Mouse (Mus musculus): ENCODE results near the gene Dennd5a. TPM values are rescaled to one million over a fixed set of nuclear protein-coding genes. Genes with fewer than 3 reads are reported as not detected.

Gene Dennd5a
- polyA plus RNA-seq, 1 experiment from 2014 or later, result 58.3 TPM

GRCm38 (mm10) chr7:109969542-109969941 lies 9.3 kb upstream of the Dennd5a start:
- Histone ChIP-seq H3K27me3 (replicated peaks; ENCODE audit: control insufficient read depth, insufficient read depth, low read length) (no peaks in the 10 kb centered on the region), H3K9ac (ENCODE audit: low read depth, low read length) (no peak overlapping the region), H3K36me3 (ENCODE audit: control insufficient read depth, insufficient read depth, low read length) (peaks cover 8% of the 10 kb centered on the region), H3K4me2 (ENCODE audit: low read depth, low read length) (no peak overlapping the region), H3K27ac (replicated peaks; ENCODE audit: low read depth, low read length) (peak overlapping the region; percentile 68), H3K4me3 (ENCODE audit: low read depth, low read length) (no peak overlapping the region), H3K4me1 (ENCODE audit: control insufficient read depth, insufficient read depth, low read length) (0 out of 2 replicates have a peak, but pooled peaks cover 3% of the 10 kb centered on the region), H3K9me3 (ENCODE audit: control insufficient read depth, low read length) (no peaks in the 10 kb centered on the region)
- peak; percentile 56 for DNase-seq (ENCODE audit: low spot score)
- ATAC-seq (ENCODE audit: low read depth), result peak; percentile 75

GRCm38 (mm10) chr7:109968924-109969450 lies 8.7 kb upstream of the Dennd5a start:
- Histone ChIP-seq H3K4me1 (ENCODE audit: control insufficient read depth, insufficient read depth, low read length) (0 out of 2 replicates have a peak, but pooled peaks cover 3% of the 10 kb centered on the region), H3K9me3 (ENCODE audit: control insufficient read depth, low read length) (no peaks in the 10 kb centered on the region), H3K9ac (ENCODE audit: low read depth, low read length) (no peak overlapping the region), H3K4me2 (ENCODE audit: low read depth, low read length) (no peak overlapping the region), H3K36me3 (ENCODE audit: control insufficient read depth, insufficient read depth, low read length) (peaks cover 8% of the 10 kb centered on the region), H3K4me3 (ENCODE audit: low read depth, low read length) (no peak overlapping the region), H3K27ac (replicated peaks; ENCODE audit: low read depth, low read length) (peak overlapping the region; percentile 68), H3K27me3 (replicated peaks; ENCODE audit: control insufficient read depth, insufficient read depth, low read length) (no peaks in the 10 kb centered on the region)
- DNase-seq (ENCODE audit: low spot score) (peak; percentile 94), ATAC-seq (ENCODE audit: low read depth) (peak; percentile 88)
- no CpG with 5 or more reads among the region's 2 CpGs for WGBS

GRCm38 (mm10) chr7:109967805-109968579 lies 7.7 kb upstream of the Dennd5a start:
- Histone ChIP-seq H3K27ac (replicated peaks; ENCODE audit: low read depth, low read length) (peak overlapping the region; percentile 30), H3K4me2 (ENCODE audit: low read depth, low read length) (no peak overlapping the region), H3K4me1 (ENCODE audit: control insufficient read depth, insufficient read depth, low read length) (peaks cover 8% of the 10 kb centered on the region; the same call in 1 of the 2 replicates), H3K9ac (ENCODE audit: low read depth, low read length) (peak overlapping the region; percentile 22; the same call in 1 of the 2 replicates), H3K36me3 (ENCODE audit: control insufficient read depth, insufficient read depth, low read length) (peaks cover 6% of the 10 kb centered on the region), H3K9me3 (ENCODE audit: control insufficient read depth, low read length) (no peaks in the 10 kb centered on the region), H3K4me3 (ENCODE audit: low read depth, low read length) (no peak overlapping the region), H3K27me3 (replicated peaks; ENCODE audit: control insufficient read depth, insufficient read depth, low read length) (no peaks in the 10 kb centered on the region)
- DNase-seq (ENCODE audit: low spot score) (peak; percentile 69), ATAC-seq (ENCODE audit: low read depth) (peak; percentile 42; the same call in 1 of the 2 replicates)
- WGBS, result 61% methylated on average over 11 of the region's 11 CpGs

DNA sequence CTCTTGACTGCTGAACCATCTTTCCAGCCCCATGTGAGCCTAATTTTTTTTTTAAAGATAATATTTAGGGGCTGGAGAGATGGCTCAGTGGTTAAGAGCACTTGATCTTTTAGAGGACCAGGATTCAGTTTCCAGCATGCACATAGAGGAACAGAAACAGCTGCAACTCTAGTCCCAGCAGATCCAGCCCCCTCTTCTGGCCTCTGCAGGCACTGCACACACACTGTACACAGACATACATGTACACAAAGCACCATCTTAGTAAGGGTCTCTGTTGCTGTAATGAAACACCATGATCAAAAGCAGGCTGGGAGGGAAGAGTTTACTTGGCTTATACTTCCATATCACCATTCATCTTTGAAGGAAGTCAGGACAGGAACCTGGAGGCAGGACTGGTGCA lies 5.4 kb upstream of the Dennd5a start:
- H3K27me3 ChIP-seq (replicated peaks; ENCODE audit: control insufficient read depth, insufficient read depth, low read length), result no peaks in the 10 kb centered on the region
- no peak overlapping the region for H3K4me2 ChIP-seq (ENCODE audit: low read depth, low read length)
- peaks cover 18% of the 10 kb centered on the region; the same call in 1 of the 2 replicates for H3K4me1 ChIP-seq (ENCODE audit: control insufficient read depth, insufficient read depth, low read length)
- no peak for DNase-seq (ENCODE audit: low spot score)
- no peak for ATAC-seq (ENCODE audit: low read depth)
- no peaks in the 10 kb centered on the region for H3K36me3 ChIP-seq (ENCODE audit: control insufficient read depth, insufficient read depth, low read length)
- H3K4me3 ChIP-seq (ENCODE audit: low read depth, low read length), result no peak overlapping the region
- no peak overlapping the region for H3K27ac ChIP-seq (replicated peaks; ENCODE audit: low read depth, low read length)
- H3K9ac ChIP-seq (ENCODE audit: low read depth, low read length), result no peak overlapping the region
- no peaks in the 10 kb centered on the region for H3K9me3 ChIP-seq (ENCODE audit: control insufficient read depth, low read length)

DNA sequence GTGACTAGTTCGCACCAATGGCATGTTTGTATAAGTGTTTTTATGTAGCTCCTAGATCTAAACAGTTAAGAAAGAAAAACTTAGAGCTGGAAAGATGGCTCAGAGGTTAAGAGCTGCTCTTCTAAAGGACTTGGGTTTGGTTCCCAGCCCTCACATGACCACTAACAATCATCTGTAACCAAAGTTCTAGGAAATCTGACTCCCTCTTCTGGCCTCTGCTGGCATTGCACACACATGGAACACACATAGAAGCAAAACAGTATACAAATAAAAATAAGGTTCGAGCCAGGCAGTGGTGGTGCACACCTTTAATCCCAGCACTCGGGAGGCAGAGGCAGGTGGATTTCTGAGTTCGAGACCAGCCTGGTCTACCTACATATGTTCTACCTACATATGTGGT lies 3.4 kb upstream of the Dennd5a start:
- Histone ChIP-seq H3K4me3 (ENCODE audit: low read depth, low read length) (no peak overlapping the region), H3K27ac (replicated peaks; ENCODE audit: low read depth, low read length) (no peak overlapping the region), H3K27me3 (replicated peaks; ENCODE audit: control insufficient read depth, insufficient read depth, low read length) (no peaks in the 10 kb centered on the region), H3K9ac (ENCODE audit: low read depth, low read length) (no peak overlapping the region), H3K36me3 (ENCODE audit: control insufficient read depth, insufficient read depth, low read length) (no peaks in the 10 kb centered on the region), H3K4me2 (ENCODE audit: low read depth, low read length) (no peak overlapping the region), H3K4me1 (ENCODE audit: control insufficient read depth, insufficient read depth, low read length) (peaks cover 17% of the 10 kb centered on the region), H3K9me3 (ENCODE audit: control insufficient read depth, low read length) (no peaks in the 10 kb centered on the region)
- ATAC-seq (ENCODE audit: low read depth), result no peak
- DNase-seq (ENCODE audit: low spot score), result no peak
- WGBS, result 96% methylated on average over 4 of the region's 4 CpGs

DNA sequence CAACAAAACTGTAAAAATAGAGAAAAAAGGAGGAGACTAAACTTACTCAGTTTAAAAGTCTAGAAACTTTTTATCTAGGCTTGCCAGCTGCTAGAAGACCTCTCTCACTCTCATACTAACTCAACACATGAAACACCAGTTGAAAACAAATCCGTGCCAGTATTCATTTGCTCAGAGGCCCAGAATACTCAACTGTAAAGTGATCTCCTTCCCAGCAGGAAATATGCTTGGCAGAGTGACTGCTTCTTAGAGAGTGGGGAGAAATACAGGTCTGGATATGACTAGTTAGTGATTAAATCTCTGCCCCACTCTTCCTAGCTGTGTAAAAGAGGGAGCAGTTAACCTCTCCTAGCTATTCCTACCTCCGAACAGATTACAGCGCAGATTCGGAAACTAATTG lies 2.3 kb upstream of the Dennd5a start:
- no peaks in the 10 kb centered on the region for H3K36me3 ChIP-seq (ENCODE audit: control insufficient read depth, insufficient read depth, low read length)
- peak; percentile 87 for DNase-seq (ENCODE audit: low spot score)
- H3K4me3 ChIP-seq (ENCODE audit: low read depth, low read length), result no peak overlapping the region
- 47% methylated on average over 4 of the region's 4 CpGs for WGBS
- H3K27me3 ChIP-seq (replicated peaks; ENCODE audit: control insufficient read depth, insufficient read depth, low read length), result no peaks in the 10 kb centered on the region
- H3K27ac ChIP-seq (replicated peaks; ENCODE audit: low read depth, low read length), result peak overlapping the region; percentile 62
- no peak overlapping the region for H3K4me2 ChIP-seq (ENCODE audit: low read depth, low read length)
- no peak overlapping the region for H3K9ac ChIP-seq (ENCODE audit: low read depth, low read length)
- ATAC-seq (ENCODE audit: low read depth), result peak; percentile 30
- peaks cover 24% of the 10 kb centered on the region for H3K4me1 ChIP-seq (ENCODE audit: control insufficient read depth, insufficient read depth, low read length)
- H3K9me3 ChIP-seq (ENCODE audit: control insufficient read depth, low read length), result no peaks in the 10 kb centered on the region

GRCm38 (mm10) chr7:109961570-109961969 lies 1.3 kb upstream of the Dennd5a start:
- no peak; the same call in 1 of the 2 replicates for ATAC-seq (ENCODE audit: low read depth)
- H3K27ac ChIP-seq (replicated peaks; ENCODE audit: low read depth, low read length), result no peak overlapping the region
- H3K4me1 ChIP-seq (ENCODE audit: control insufficient read depth, insufficient read depth, low read length), result peaks cover 24% of the 10 kb centered on the region
- H3K9ac ChIP-seq (ENCODE audit: low read depth, low read length), result no peak overlapping the region
- H3K9me3 ChIP-seq (ENCODE audit: control insufficient read depth, low read length), result no peaks in the 10 kb centered on the region
- H3K27me3 ChIP-seq (replicated peaks; ENCODE audit: control insufficient read depth, insufficient read depth, low read length), result no peaks in the 10 kb centered on the region
- peak; percentile 67 for DNase-seq (ENCODE audit: low spot score)
- no peak overlapping the region for H3K4me2 ChIP-seq (ENCODE audit: low read depth, low read length)
- WGBS, result 48% methylated on average over 2 of the region's 2 CpGs
- H3K36me3 ChIP-seq (ENCODE audit: control insufficient read depth, insufficient read depth, low read length), result no peaks in the 10 kb centered on the region
- no peak overlapping the region for H3K4me3 ChIP-seq (ENCODE audit: low read depth, low read length)

DNA sequence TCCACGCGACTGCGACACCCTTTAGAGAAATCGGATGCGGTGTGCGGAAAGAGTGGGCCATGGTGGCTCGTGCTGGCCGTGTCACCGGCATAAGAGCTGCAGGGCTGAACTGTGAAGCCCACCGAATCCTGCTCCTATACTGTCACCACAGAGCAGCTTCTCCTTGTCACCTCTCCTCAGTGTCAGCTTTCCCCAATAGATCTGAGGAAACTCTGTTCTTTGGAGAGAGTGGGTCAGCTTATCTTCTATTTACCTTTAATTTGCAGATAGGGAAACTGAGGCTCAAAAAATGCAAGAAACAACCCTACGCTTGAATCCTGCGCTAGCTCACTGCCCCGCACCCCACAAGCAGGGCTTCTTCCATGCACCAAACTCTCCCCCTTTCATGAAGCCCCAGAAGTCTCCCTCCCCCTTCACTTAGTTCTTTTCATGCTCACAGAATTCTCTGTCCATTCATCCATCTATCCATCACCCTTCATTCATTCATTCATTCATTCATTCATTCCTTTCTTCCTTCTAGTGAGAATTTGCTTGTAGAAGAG lies 414 bp upstream of the Dennd5a start:
- WGBS, result 9% methylated on average over 13 of the region's 13 CpGs
- no peak for DNase-seq (ENCODE audit: low spot score)
- Histone ChIP-seq H3K36me3 (ENCODE audit: control insufficient read depth, insufficient read depth, low read length) (no peaks in the 10 kb centered on the region), H3K4me2 (ENCODE audit: low read depth, low read length) (peak overlapping the region; percentile 80), H3K4me1 (ENCODE audit: control insufficient read depth, insufficient read depth, low read length) (peaks cover 24% of the 10 kb centered on the region), H3K4me3 (ENCODE audit: low read depth, low read length) (peak overlapping the region; percentile 78), H3K27ac (replicated peaks; ENCODE audit: low read depth, low read length) (peak overlapping the region; percentile 93), H3K9me3 (ENCODE audit: control insufficient read depth, low read length) (no peaks in the 10 kb centered on the region), H3K27me3 (replicated peaks; ENCODE audit: control insufficient read depth, insufficient read depth, low read length) (no peaks in the 10 kb centered on the region), H3K9ac (ENCODE audit: low read depth, low read length) (peak overlapping the region; percentile 94)
- no peak; the same call in 1 of the 2 replicates for ATAC-seq (ENCODE audit: low read depth)
